Mouse (Mus musculus) limb, embryonic 14.5 days (tissue): Measurements from ENCODE around the gene Pcdh8. TPM values are rescaled to one million over a fixed set of nuclear protein-coding genes. Genes with fewer than 3 reads are reported as not detected.

ENCODE experiments used
- ATAC-seq: fragments of 200-750 bp; cut with Nextera tagmentation; 2 replicates; pipeline ENCODE4 v1.8.0; 2017; ENCODE audit warnings: low read depth, moderate number of reproducible peaks, moderate TSS enrichment; ENCODE audit not compliant: low FRiP score
- DNase-seq: peaks from one replicate; pipeline ENCODE4 v3.0.0-alpha.2; 2015; ENCODE audit warnings: low spot score
- H3K27ac ChIP-seq: fragments of 300-500 bp; sonication (generic); replicated peaks from 2 replicates; pipeline ENCODE4 v1.5.1; 2014; ENCODE audit warnings: low read depth, mild to moderate bottlenecking, low read length, moderate library complexity, mixed read lengths
- H3K27me3 ChIP-seq: fragments of 300-500 bp; sonication (generic); 2 replicates; pipeline ENCODE4 v1.6.1; 2014; ENCODE audit warnings: low read length, mixed read lengths; ENCODE audit not compliant: control insufficient read depth, insufficient read depth
- H3K36me3 ChIP-seq: fragments of 300-500 bp; sonication (generic); 2 replicates; pipeline ENCODE4 v1.6.1; 2014; ENCODE audit warnings: mild to moderate bottlenecking, low read length, moderate library complexity, mixed read lengths; ENCODE audit not compliant: control insufficient read depth, insufficient read depth
- H3K4me1 ChIP-seq: fragments of 300-500 bp; sonication (generic); 2 replicates; pipeline ENCODE4 v1.6.1; 2014; ENCODE audit warnings: antibody characterized with exemption, low read length, mixed read lengths; ENCODE audit not compliant: control insufficient read depth, insufficient read depth
- H3K4me2 ChIP-seq: fragments of 300-500 bp; sonication (generic); replicated peaks from 2 replicates; pipeline ENCODE4 v1.6.1; 2014; ENCODE audit warnings: low read depth, mild to moderate bottlenecking, low read length, moderate library complexity; ENCODE audit not compliant: severe bottlenecking
- H3K4me3 ChIP-seq: fragments of 300-500 bp; sonication (generic); replicated peaks from 2 replicates; pipeline ENCODE4 v1.5.1; 2014; ENCODE audit warnings: low read length
- H3K9ac ChIP-seq: fragments of 300-500 bp; sonication (generic); 2 replicates; pipeline ENCODE4 v1.6.1; 2014; ENCODE audit warnings: mild to moderate bottlenecking, low read depth, low read length, moderate library complexity; ENCODE audit not compliant: severe bottlenecking
- H3K9me3 ChIP-seq: fragments of 300-500 bp; sonication (generic); 2 replicates; pipeline ENCODE4 v1.6.1; 2016; ENCODE audit warnings: low read length; ENCODE audit not compliant: control insufficient read depth
- POLR2A ChIP-seq: fragments of 200-500 bp; IDR thresholded peaks from 2 replicates; pipeline ENCODE4 v1.8.0; 2012; ENCODE audit warnings: inconsistent platforms, mild to moderate bottlenecking, moderate library complexity, borderline replicate concordance; ENCODE audit not compliant: insufficient read depth, insufficient read length; ENCODE audit errors: extremely low read depth
- WGBS: fragments of 180-500 bp; shearing (Covaris S2); extraction: QIAGEN DNeasy Blood & Tissue Kit; methylation state at CpG from one replicate; pipeline ENCODE4 v1.1.7; 2014; 5-methylcytosine and 5-hydroxymethylcytosine counted together
- microRNA counts: library from miRNA; unstranded; fragments of <30 nt; microRNA quantifications from one replicate; lab custom pipeline; 2016
- microRNA-seq: library from miRNA; unstranded; fragments of <30 nt; microRNA quantifications from one replicate; pipeline ENCODE4, GENCODE M21; 2016
- polyA plus RNA-seq, 2 experiments: library from polyadenylated mRNA; depleted of rRNA in 1 of 2; stranded (reverse) in 1 of 2; unstranded in 1 of 2; fragments of >200 nt; fragmentation: Nextera tagmentation in 1 of 2; extraction: Ambion mirVana in 1 of 2; gene quantifications; 2 replicates each; pipeline versions ENCODE4 v1.2.1 to v1.2.3; 2012 to 2014

Pcdh8 gene
- polyA plus RNA-seq, 2 experiments: 5.7 TPM

- no peaks in the 10 kb centered on the region for H3K9me3 ChIP-seq
- DNase-seq (no peak), ATAC-seq (no peak)
- no peaks in the 10 kb centered on the region for H3K27me3 ChIP-seq
- H3K4me1 ChIP-seq: 0 out of 2 replicates have a peak, but pooled peaks cover 2% of the 10 kb centered on the region
- no peak overlapping the region for H3K27ac ChIP-seq
- H3K9ac ChIP-seq: no peak overlapping the region
- TF ChIP-seq POLR2A: no peak
- 70% methylated on average over 6 of the region's 6 CpGs for WGBS
- no peak overlapping the region for H3K4me2 ChIP-seq
- no peaks in the 10 kb centered on the region for H3K36me3 ChIP-seq
- no peak overlapping the region for H3K4me3 ChIP-seq
Measured at GRCm38 (mm10) chr14:79736781-79737180, 34.3 kb downstream of the Pcdh8 start.

DNA sequence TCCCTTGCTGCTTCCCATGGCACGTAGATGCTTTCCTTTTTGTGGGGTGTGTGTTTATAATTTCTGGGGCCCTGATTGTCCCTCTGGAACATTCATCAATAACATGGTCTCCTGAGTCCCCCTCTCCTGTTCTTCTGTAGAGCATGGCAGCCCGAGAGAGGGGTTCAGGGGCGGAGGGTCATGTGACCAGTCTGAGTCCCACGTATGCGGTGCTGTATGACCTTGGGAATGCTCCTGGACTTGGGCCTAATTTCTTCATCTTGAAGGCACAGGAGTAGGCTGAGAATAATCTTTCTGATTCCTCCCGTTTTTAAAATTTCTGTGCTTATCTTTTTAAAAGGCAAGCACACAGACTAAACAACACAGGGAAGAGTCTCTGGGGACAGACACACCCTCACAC lies 37.6 kb downstream of the Pcdh8 start:
- Histone ChIP-seq H3K9ac (no peak overlapping the region), H3K9me3 (no peaks in the 10 kb centered on the region), H3K4me3 (no peak overlapping the region), H3K27ac (no peak overlapping the region), H3K27me3 (no peaks in the 10 kb centered on the region), H3K4me1 (peaks cover 6% of the 10 kb centered on the region; the same call in 1 of the 2 replicates), H3K36me3 (no peaks in the 10 kb centered on the region), H3K4me2 (no peak overlapping the region)
- WGBS: 69% methylated on average over 6 of the region's 6 CpGs
- ATAC-seq (no peak), DNase-seq (no peak)
- no peak for TF ChIP-seq POLR2A

- no peak for DNase-seq
- Histone ChIP-seq H3K4me2 (no peak overlapping the region), H3K9ac (no peak overlapping the region), H3K4me1 (peaks cover 4% of the 10 kb centered on the region; the same call in 1 of the 2 replicates), H3K9me3 (no peaks in the 10 kb centered on the region), H3K36me3 (no peaks in the 10 kb centered on the region), H3K4me3 (no peak overlapping the region), H3K27ac (no peak overlapping the region), H3K27me3 (no peaks in the 10 kb centered on the region)
- 67% methylated on average over 6 of the region's 6 CpGs for WGBS
- no peak for TF ChIP-seq POLR2A
- no peak for ATAC-seq
Measured at GRCm38 (mm10) chr14:79728811-79729210, 42.3 kb downstream of the Pcdh8 start.

- ATAC-seq (no peak), DNase-seq (no peak)
- no peak overlapping the region for H3K4me2 ChIP-seq
- no peaks in the 10 kb centered on the region for H3K27me3 ChIP-seq
- peaks cover 3% of the 10 kb centered on the region; the same call in 1 of the 2 replicates for H3K4me1 ChIP-seq
- no peaks in the 10 kb centered on the region for H3K36me3 ChIP-seq
- WGBS: 77% methylated on average over 18 of the region's 18 CpGs
- TF ChIP-seq POLR2A: no peak
- H3K9me3 ChIP-seq: no peaks in the 10 kb centered on the region
- no peak overlapping the region for H3K4me3 ChIP-seq
- no peak overlapping the region for H3K9ac ChIP-seq
- H3K27ac ChIP-seq: no peak overlapping the region
Measured at GRCm38 (mm10) chr14:79724002-79724681, 47.0 kb downstream of the Pcdh8 start.

DNA sequence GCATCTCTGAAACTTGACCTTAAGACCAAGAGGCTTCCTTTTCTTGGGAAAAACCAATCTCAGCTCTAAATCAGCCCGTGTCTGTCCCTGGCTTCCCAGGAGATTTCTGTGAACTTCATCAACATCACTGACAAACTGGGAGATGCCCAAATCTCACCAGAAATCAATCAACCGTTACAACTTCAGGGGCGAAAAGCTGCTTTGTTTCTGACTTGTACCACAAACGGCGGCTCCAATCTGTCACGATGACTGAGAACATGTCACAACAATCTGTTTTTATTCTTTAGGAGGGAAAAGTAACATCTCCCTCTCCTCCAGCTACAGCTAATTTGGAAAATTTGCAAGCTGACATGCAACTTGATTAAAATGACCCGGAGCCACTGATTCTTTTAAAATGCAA lies 48.9 kb downstream of the Pcdh8 start:
- H3K4me3 ChIP-seq: no peak overlapping the region
- no peak overlapping the region for H3K9ac ChIP-seq
- H3K4me2 ChIP-seq: no peak overlapping the region
- H3K36me3 ChIP-seq: no peaks in the 10 kb centered on the region
- H3K27me3 ChIP-seq: no peaks in the 10 kb centered on the region
- no peak for TF ChIP-seq POLR2A
- WGBS: 69% methylated on average over 7 of the region's 7 CpGs
- no peak for ATAC-seq
- no peak for DNase-seq
- H3K27ac ChIP-seq: no peak overlapping the region
- no peaks in the 10 kb centered on the region for H3K4me1 ChIP-seq
- H3K9me3 ChIP-seq: no peaks in the 10 kb centered on the region

MicroRNAs encoded within 50 kb of the gene (microRNA counts, 519-probe panel; counts per million panel counts)
- microRNA mmu-miR-759 (lab: Ali Mortazavi, UCI): 744 counts per million, percentile 3 among the panel's probes with 10 or more counts

Small RNA genes within 50 kb of the gene (microRNA-seq; reads per million reads assigned to microRNA genes)
- gene Mir759: not detected

Other genes with a start within 250 kb of the Pcdh8 start
- gene Sugt1, start 183.6 kb downstream of the Pcdh8 start, polyA plus RNA-seq (2012; rRNA removed): 32.0 and 55.4 TPM in 2 replicates
- 122 and 129 TPM in 2 replicates for gene Sugt1, start 183.6 kb downstream of the Pcdh8 start, polyA plus RNA-seq (2014; fragmentation: Nextera tagmentation; extraction: Ambion mirVana)
- 324 and 384 TPM in 2 replicates for gene Cnmd, start 109.1 kb downstream of the Pcdh8 start, polyA plus RNA-seq (2012; rRNA removed)
- 169 and 199 TPM in 2 replicates for gene Cnmd, start 109.1 kb downstream of the Pcdh8 start, polyA plus RNA-seq (2014; fragmentation: Nextera tagmentation; extraction: Ambion mirVana)
- gene Olfm4, start 212.8 kb upstream of the Pcdh8 start, polyA plus RNA-seq (2012; rRNA removed): 0.92 and 1.1 TPM in 2 replicates
- 1.0 and 1.2 TPM in 2 replicates for gene Olfm4, start 212.8 kb upstream of the Pcdh8 start, polyA plus RNA-seq (2014; fragmentation: Nextera tagmentation; extraction: Ambion mirVana)